Mouse (Mus musculus) ES-E14 (cell line): ENCODE data around the gene As3mt.

ENCODE experiments used
- CHD2 ChIP-seq: IDR thresholded peaks from 2 replicates; pipeline ENCODE4 v1.6.1; 2014; ENCODE audit warnings: mild to moderate bottlenecking, low read depth, low read length, inconsistent platforms
- MAFK ChIP-seq: IDR thresholded peaks from 2 replicates; pipeline ENCODE4 v1.6.1; 2014; ENCODE audit warnings: mild to moderate bottlenecking, low read depth, low read length, inconsistent platforms; ENCODE audit not compliant: insufficient read depth
- ZC3H11A ChIP-seq: IDR thresholded peaks from 2 replicates; pipeline ENCODE4 v1.6.1; 2012; ENCODE audit warnings: low read depth, mild to moderate bottlenecking, inconsistent platforms, low read length, borderline replicate concordance

DNA sequence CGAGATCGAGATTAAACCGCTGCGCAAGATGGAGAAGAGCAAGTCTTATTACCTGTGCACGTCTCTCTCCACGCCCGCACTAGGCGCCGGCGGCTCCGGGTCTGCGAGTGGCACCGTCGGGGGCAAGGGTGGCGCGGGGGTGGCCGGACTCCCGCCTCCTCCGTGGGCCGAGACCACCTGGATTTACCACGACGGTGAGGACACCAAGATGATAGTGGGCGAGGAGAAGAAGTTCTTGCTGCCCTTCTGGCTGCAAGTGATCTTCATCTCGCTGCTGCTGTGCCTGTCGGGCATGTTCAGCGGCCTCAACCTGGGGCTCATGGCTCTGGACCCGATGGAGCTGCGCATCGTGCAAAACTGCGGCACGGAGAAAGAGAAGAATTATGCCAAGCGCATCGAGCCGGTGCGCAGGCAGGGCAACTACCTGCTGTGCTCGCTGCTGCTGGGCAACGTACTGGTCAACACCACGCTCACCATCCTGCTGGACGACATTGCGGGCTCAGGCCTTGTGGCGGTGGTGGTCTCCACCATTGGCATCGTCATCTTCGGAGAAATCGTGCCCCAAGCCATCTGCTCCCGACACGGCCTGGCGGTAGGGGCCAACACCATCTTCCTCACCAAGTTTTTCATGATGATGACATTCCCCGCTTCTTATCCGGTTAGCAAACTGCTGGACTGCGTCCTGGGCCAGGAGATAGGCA is 55.2 kb downstream of the As3mt start:
- TF ChIP-seq CHD2 (no peak), ZC3H11A (no peak), MAFK (no peak)
